Mouse (Mus musculus) liver, adult 2 months (tissue): ENCODE results near the gene Btnl10. TPM values are rescaled to one million over a fixed set of nuclear protein-coding genes. Genes with fewer than 3 reads are reported as not detected.

Source experiments
- DNase-seq: peaks from one replicate; pipeline ENCODE4 v3.0.0-alpha.2; 2011; ENCODE audit warnings: low read depth, low spot score; ENCODE audit errors: extremely low read depth
- H3K27ac ChIP-seq: fragments of 200-500 bp; replicated peaks from 2 replicates; pipeline ENCODE4 v1.5.1; 2012; ENCODE audit warnings: low read depth, mild to moderate bottlenecking, control low read depth, inconsistent platforms, low read length; ENCODE audit not compliant: insufficient read depth
- H3K27me3 ChIP-seq: fragments of 200-500 bp; 2 replicates; pipeline ENCODE4 v1.6.1; 2012; ENCODE audit warnings: mild to moderate bottlenecking, moderate library complexity, low read length, inconsistent platforms; ENCODE audit not compliant: control insufficient read depth, insufficient read depth
- H3K36me3 ChIP-seq: fragments of 200-500 bp; 2 replicates; pipeline ENCODE4 v1.6.1; 2012; ENCODE audit warnings: low read length, inconsistent platforms; ENCODE audit not compliant: control insufficient read depth, insufficient read depth
- H3K4me1 ChIP-seq: fragments of 200-500 bp; 2 replicates; pipeline ENCODE4 v1.6.1; 2011; ENCODE audit warnings: low read length; ENCODE audit not compliant: control insufficient read depth, insufficient read depth
- H3K4me3 ChIP-seq: fragments of 200-500 bp; 2 replicates; pipeline ENCODE4 v1.5.1; 2011; ENCODE audit warnings: low read depth, mild to moderate bottlenecking, control low read depth, low read length, moderate library complexity; ENCODE audit not compliant: insufficient read depth
- H3K79me2 ChIP-seq: fragments of 200-500 bp; 2 replicates; pipeline ENCODE4 v1.6.1; 2012; ENCODE audit warnings: inconsistent platforms, mild to moderate bottlenecking, low read length, moderate library complexity; ENCODE audit not compliant: control insufficient read depth, insufficient read depth
- H3K9ac ChIP-seq: fragments of 200-500 bp; 2 replicates; pipeline ENCODE4 v1.6.1; 2012; ENCODE audit warnings: low read depth, mild to moderate bottlenecking, control low read depth, inconsistent platforms, low read length
- CTCF ChIP-seq: fragments of 200-500 bp; IDR thresholded peaks from 2 replicates; pipeline ENCODE4 v1.5.1; 2011; ENCODE audit warnings: low read depth, low read length, control low read depth
- POLR2A ChIP-seq: fragments of 200-500 bp; IDR thresholded peaks from 2 replicates; pipeline ENCODE4 v1.6.1; 2011; ENCODE audit warnings: low read length, control low read depth; ENCODE audit not compliant: insufficient read depth; ENCODE audit errors: extremely low read depth
- WGBS: fragments of 180-500 bp; shearing (Covaris S2); methylation state at CpG from one replicate; pipeline ENCODE4 v1.1.7; 2018; 5-methylcytosine and 5-hydroxymethylcytosine counted together
- polyA plus RNA-seq: library from polyadenylated mRNA; depleted of rRNA; stranded (reverse); fragments of >200 nt; gene quantifications from 2 replicates; pipeline ENCODE4 v1.2.3, GENCODE M21; 2012
- total RNA-seq: library from RNA; depleted of rRNA; stranded (reverse); fragments of >200 nt; gene quantifications from 2 replicates; pipeline ENCODE4 v1.2.3, GENCODE M21; 2014

Btnl10 gene
- total and polyA plus RNA-seq, 2 experiments: not detected

- TF ChIP-seq CTCF (peak; percentile 79), POLR2A (no peak)
- 11% methylated on average over 20 of the region's 20 CpGs for WGBS
- Histone ChIP-seq H3K36me3 (peaks cover 6% of the 10 kb centered on the region; the same call in 1 of the 2 replicates), H3K27me3 (no peaks in the 10 kb centered on the region), H3K79me2 (no peaks in the 10 kb centered on the region), H3K9ac (peak overlapping the region; percentile 60), H3K4me3 (peak overlapping the region; percentile 8), H3K4me1 (peaks cover 8% of the 10 kb centered on the region), H3K27ac (peak overlapping the region; percentile 83)
- peak; percentile 89 for DNase-seq
Observed at GRCm38 (mm10) chr11:58927790-58928651, 10.3 kb downstream of the Btnl10 start.

GRCm38 (mm10) chr11:58929055-58929454 is 11.3 kb downstream of the Btnl10 start:
- no peak overlapping the region for H3K4me3 ChIP-seq
- peaks cover 8% of the 10 kb centered on the region for H3K4me1 ChIP-seq
- no peak overlapping the region for H3K27ac ChIP-seq
- DNase-seq: no peak
- no peaks in the 10 kb centered on the region for H3K27me3 ChIP-seq
- WGBS: 59% methylated on average over 4 of the region's 4 CpGs
- no peaks in the 10 kb centered on the region for H3K79me2 ChIP-seq
- no peak overlapping the region for H3K9ac ChIP-seq
- TF ChIP-seq CTCF: no peak
- H3K36me3 ChIP-seq: peaks cover 6% of the 10 kb centered on the region; the same call in 1 of the 2 replicates

- peak; percentile 53 for DNase-seq
- peaks cover 6% of the 10 kb centered on the region; the same call in 1 of the 2 replicates for H3K36me3 ChIP-seq
- peaks cover 8% of the 10 kb centered on the region for H3K4me1 ChIP-seq
- H3K27me3 ChIP-seq: no peaks in the 10 kb centered on the region
- H3K27ac ChIP-seq: no peak overlapping the region
- no peak overlapping the region for H3K4me3 ChIP-seq
- TF ChIP-seq POLR2A (no peak), CTCF (no peak)
- WGBS: 33% methylated on average over 3 of the region's 3 CpGs
- no peak overlapping the region for H3K9ac ChIP-seq
- no peaks in the 10 kb centered on the region for H3K79me2 ChIP-seq
Observed at GRCm38 (mm10) chr11:58929641-58930040, 11.9 kb downstream of the Btnl10 start.

GRCm38 (mm10) chr11:58930254-58930653 is 12.5 kb downstream of the Btnl10 start:
- no peak overlapping the region for H3K4me3 ChIP-seq
- no peak overlapping the region for H3K27ac ChIP-seq
- DNase-seq: peak; percentile 75
- TF ChIP-seq POLR2A: no peak
- no peak for TF ChIP-seq CTCF
- H3K79me2 ChIP-seq: no peaks in the 10 kb centered on the region
- no peaks in the 10 kb centered on the region for H3K27me3 ChIP-seq
- peaks cover 9% of the 10 kb centered on the region for H3K36me3 ChIP-seq
- H3K4me1 ChIP-seq: peaks cover 8% of the 10 kb centered on the region
- WGBS: 48% methylated on average over 3 of the region's 3 CpGs
- no peak overlapping the region for H3K9ac ChIP-seq

- Histone ChIP-seq H3K4me1 (peaks cover 6% of the 10 kb centered on the region; the same call in 1 of the 2 replicates), H3K36me3 (peaks cover 18% of the 10 kb centered on the region), H3K9ac (no peak overlapping the region), H3K27ac (no peak overlapping the region), H3K27me3 (no peaks in the 10 kb centered on the region), H3K79me2 (no peaks in the 10 kb centered on the region), H3K4me3 (no peak overlapping the region)
- no peak for TF ChIP-seq CTCF
- no peak for TF ChIP-seq POLR2A
- WGBS: 46% methylated on average over 4 of the region's 4 CpGs
- no peak for DNase-seq
Observed at GRCm38 (mm10) chr11:58931576-58931975, 13.9 kb downstream of the Btnl10 start.

GRCm38 (mm10) chr11:58937909-58938308 is 20.2 kb downstream of the Btnl10 start:
- peak overlapping the region; percentile 84 for H3K27ac ChIP-seq
- H3K4me1 ChIP-seq: peaks cover 10% of the 10 kb centered on the region
- 3% methylated on average over 13 of the region's 13 CpGs for WGBS
- no peak for DNase-seq
- no peaks in the 10 kb centered on the region; the same call in 1 of the 2 replicates for H3K79me2 ChIP-seq
- no peak for TF ChIP-seq POLR2A
- TF ChIP-seq CTCF: no peak
- peak overlapping the region; percentile 74 for H3K4me3 ChIP-seq
- H3K27me3 ChIP-seq: no peaks in the 10 kb centered on the region
- H3K9ac ChIP-seq: peak overlapping the region; percentile 94
- peaks cover 15% of the 10 kb centered on the region for H3K36me3 ChIP-seq
